Mouse (Mus musculus): Measurements from ENCODE around the gene Ttyh1. TPM values are rescaled to one million over a fixed set of nuclear protein-coding genes. Genes with fewer than 3 reads are reported as not detected.

The Ttyh1 gene
- total RNA-seq, 1 experiment: 11.9 TPM

GRCm38 (mm10) chr7:4165286-4165685 is 46.1 kb downstream of the Ttyh1 start:
- no peak overlapping the region for H3K9ac ChIP-seq (ENCODE audit: insufficient read depth, low read depth, low read length, poor library complexity, severe bottlenecking)
- H3K4me3 ChIP-seq (ENCODE audit: insufficient read depth in 1 of 2, low read depth in 1 of 2, low read length in 2 of 2, poor library complexity in 1 of 2, severe bottlenecking in 1 of 2): 0 out of 4 replicates have a peak overlapping the region, but pooled peaks of 1 of the 2 experiments have one; percentile 29

DNA sequence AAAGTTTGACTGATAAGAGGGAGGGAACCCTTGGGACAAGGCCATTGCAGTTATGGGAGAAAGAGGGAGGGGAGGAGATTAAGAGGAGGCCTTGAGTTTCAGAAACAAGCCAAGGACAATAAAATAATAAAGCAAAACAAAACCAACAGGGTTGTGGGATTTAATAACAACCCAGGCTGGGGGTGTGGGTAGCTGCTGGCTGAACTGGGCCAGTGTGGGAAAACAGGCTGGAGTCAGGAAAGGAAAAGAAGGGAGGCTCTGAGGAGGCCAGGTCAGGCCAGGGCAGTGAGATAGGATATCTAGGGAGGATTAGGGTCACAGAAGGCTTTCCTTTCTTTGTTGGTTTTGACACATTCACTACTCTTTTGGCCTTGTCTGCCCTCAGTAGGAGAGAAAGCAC is 47.9 kb downstream of the Ttyh1 start:
- TF ChIP-seq ZC3H11A (IDR thresholded peaks at IDR 0.05; ENCODE audit: borderline replicate concordance, low read depth, low read length): no peak
- TF ChIP-seq CHD2 (IDR thresholded peaks at IDR 0.05; ENCODE audit: low read depth, low read length): no peak
- no peak for TF ChIP-seq MAFK (IDR thresholded peaks at IDR 0.05; ENCODE audit: insufficient read depth, low read depth, low read length)
- no peak for TF ChIP-seq HCFC1 (IDR thresholded peaks at IDR 0.05; ENCODE audit: borderline replicate concordance, insufficient read depth, low read length)
- no peak for TF ChIP-seq ZNF384 (IDR thresholded peaks at IDR 0.05; ENCODE audit: low read depth, low read length)
- Histone ChIP-seq H3K9me3 (ENCODE audit: control insufficient read depth, insufficient read depth, low read depth, low read length) (no peaks in the 10 kb centered on the region), H3K9ac (ENCODE audit: insufficient read depth, low read depth, low read length, poor library complexity, severe bottlenecking) (no peak overlapping the region), H3K4me3 (ENCODE audit: insufficient read depth in 1 of 2, low read depth in 1 of 2, low read length in 2 of 2, poor library complexity in 1 of 2, severe bottlenecking in 1 of 2) (no peak overlapping the region), H3K36me3 (ENCODE audit: control insufficient read depth, insufficient read depth, low read length, poor library complexity, severe bottlenecking) (no peaks in the 10 kb centered on the region), H3K4me1 (ENCODE audit: control insufficient read depth in 2 of 2, insufficient read depth in 2 of 2, low read length in 2 of 2, poor library complexity in 1 of 2) (peaks cover 4 to 11% of the 10 kb centered on the region in 2 experiments; a peak in 1 of 4 replicates), H3K27ac (ENCODE audit: insufficient read depth, low read depth, low read length, poor library complexity, severe bottlenecking) (no peak overlapping the region)
- DNase-seq (ENCODE audit: low read depth, low spot score): no peak
- in situ Hi-C loops (cut with MboI; ENCODE audit: low sequenced_read_pairs in 2 of 2, unreplicated experiment in 2 of 2): no loop called here

More at GRCm38 (mm10) chr7:4165286-4165685, 46.1 kb downstream of the Ttyh1 start:
- H3K27ac ChIP-seq (ENCODE audit: insufficient read depth, low read depth, low read length, poor library complexity, severe bottlenecking): no peak overlapping the region
- no peaks in the 10 kb centered on the region; the same call in 1 of the 2 replicates for H3K36me3 ChIP-seq (ENCODE audit: control insufficient read depth, insufficient read depth, low read length, poor library complexity, severe bottlenecking)
- DNase-seq (ENCODE audit: low read depth, low spot score): no peak
- in situ Hi-C loops (cut with MboI; ENCODE audit: low sequenced_read_pairs in 2 of 2, unreplicated experiment in 2 of 2): no loop called here
- peaks cover 4 to 11% of the 10 kb centered on the region in 2 experiments; a peak in 1 of 4 replicates for H3K4me1 ChIP-seq (ENCODE audit: control insufficient read depth in 2 of 2, insufficient read depth in 2 of 2, low read length in 2 of 2, poor library complexity in 1 of 2)
- no peak for TF ChIP-seq ZNF384 (IDR thresholded peaks at IDR 0.05; ENCODE audit: low read depth, low read length)
- TF ChIP-seq CHD2 (IDR thresholded peaks at IDR 0.05; ENCODE audit: low read depth, low read length): no peak
- no peak for TF ChIP-seq MAFK (IDR thresholded peaks at IDR 0.05; ENCODE audit: insufficient read depth, low read depth, low read length)
- no peak for TF ChIP-seq HCFC1 (IDR thresholded peaks at IDR 0.05; ENCODE audit: borderline replicate concordance, insufficient read depth, low read length)
- no peak for TF ChIP-seq ZC3H11A (IDR thresholded peaks at IDR 0.05; ENCODE audit: borderline replicate concordance, low read depth, low read length)
- no peaks in the 10 kb centered on the region for H3K9me3 ChIP-seq (ENCODE audit: control insufficient read depth, insufficient read depth, low read depth, low read length)

DNA sequence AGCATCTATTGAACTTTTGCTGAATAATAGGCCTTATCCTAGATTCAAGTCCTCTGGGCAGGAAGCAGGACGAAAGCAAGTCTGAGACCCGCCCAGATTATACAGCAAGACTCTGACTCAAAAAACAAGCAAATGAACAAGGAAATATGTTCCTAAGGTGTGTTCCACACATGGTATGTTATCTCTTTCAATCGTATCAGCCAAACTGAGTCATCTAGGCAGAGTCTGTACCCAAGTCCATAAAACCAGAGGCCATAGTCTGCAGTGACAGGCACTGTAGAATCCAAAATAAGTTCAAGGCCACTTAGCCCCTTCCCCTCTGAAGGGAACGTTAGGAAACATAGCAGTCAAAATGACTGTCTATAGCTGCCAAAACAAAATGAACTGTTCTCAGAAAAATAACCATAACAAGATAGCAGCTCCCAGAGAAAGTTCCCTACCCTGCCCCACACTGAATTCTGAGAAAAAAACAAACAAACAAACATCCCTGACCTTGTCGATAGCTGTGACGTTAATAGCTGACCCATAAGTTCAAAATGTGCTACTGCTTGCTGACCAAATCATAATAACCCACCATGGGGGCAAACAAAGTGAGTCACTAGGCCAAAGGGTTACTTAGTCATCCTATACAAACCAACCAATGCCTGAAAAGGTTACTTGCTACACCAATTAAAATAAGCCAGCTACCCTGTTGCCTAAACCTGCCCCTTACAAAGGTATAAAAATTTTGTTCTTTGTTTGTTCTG is 51.2 kb downstream of the Ttyh1 start:
- H3K4me3 ChIP-seq (ENCODE audit: insufficient read depth in 1 of 2, low read depth in 1 of 2, low read length in 2 of 2, poor library complexity in 1 of 2, severe bottlenecking in 1 of 2): no peak overlapping the region
- DNase-seq (ENCODE audit: low read depth, low spot score): no peak
- H3K9ac ChIP-seq (ENCODE audit: insufficient read depth, low read depth, low read length, poor library complexity, severe bottlenecking): no peak overlapping the region
- in situ Hi-C loops (cut with MboI; ENCODE audit: low sequenced_read_pairs in 2 of 2, unreplicated experiment in 2 of 2): no loop called here
- peaks cover 0 to 6% of the 10 kb centered on the region in 2 experiments; a peak in 1 of 4 replicates for H3K4me1 ChIP-seq (ENCODE audit: control insufficient read depth in 2 of 2, insufficient read depth in 2 of 2, low read length in 2 of 2, poor library complexity in 1 of 2)
- H3K9me3 ChIP-seq (ENCODE audit: control insufficient read depth, insufficient read depth, low read depth, low read length): no peaks in the 10 kb centered on the region
- H3K36me3 ChIP-seq (ENCODE audit: control insufficient read depth, insufficient read depth, low read length, poor library complexity, severe bottlenecking): no peaks in the 10 kb centered on the region
- H3K27ac ChIP-seq (ENCODE audit: insufficient read depth, low read depth, low read length, poor library complexity, severe bottlenecking): no peak overlapping the region
- TF ChIP-seq ZC3H11A (IDR thresholded peaks at IDR 0.05; ENCODE audit: borderline replicate concordance, low read depth, low read length) (no peak), CHD2 (IDR thresholded peaks at IDR 0.05; ENCODE audit: low read depth, low read length) (no peak), HCFC1 (IDR thresholded peaks at IDR 0.05; ENCODE audit: borderline replicate concordance, insufficient read depth, low read length) (no peak), ZNF384 (IDR thresholded peaks at IDR 0.05; ENCODE audit: low read depth, low read length) (no peak), MAFK (IDR thresholded peaks at IDR 0.05; ENCODE audit: insufficient read depth, low read depth, low read length) (no peak)

GRCm38 (mm10) chr7:4178438-4178837 is 59.2 kb downstream of the Ttyh1 start:
- no peak overlapping the region for H3K4me3 ChIP-seq (ENCODE audit: insufficient read depth in 1 of 2, low read depth in 1 of 2, low read length in 2 of 2, poor library complexity in 1 of 2, severe bottlenecking in 1 of 2)
- H3K36me3 ChIP-seq (ENCODE audit: control insufficient read depth, insufficient read depth, low read length, poor library complexity, severe bottlenecking): no peaks in the 10 kb centered on the region
- no peaks in the 10 kb centered on the region for H3K9me3 ChIP-seq (ENCODE audit: control insufficient read depth, insufficient read depth, low read depth, low read length)
- H3K9ac ChIP-seq (ENCODE audit: insufficient read depth, low read depth, low read length, poor library complexity, severe bottlenecking): no peak overlapping the region
- TF ChIP-seq ZNF384 (IDR thresholded peaks at IDR 0.05; ENCODE audit: low read depth, low read length) (no peak), MAFK (IDR thresholded peaks at IDR 0.05; ENCODE audit: insufficient read depth, low read depth, low read length) (peak; percentile 56; the same call in 1 of the 2 replicates)
- H3K27ac ChIP-seq (ENCODE audit: insufficient read depth, low read depth, low read length, poor library complexity, severe bottlenecking): no peak overlapping the region
- H3K4me1 ChIP-seq (ENCODE audit: control insufficient read depth in 2 of 2, insufficient read depth in 2 of 2, low read length in 2 of 2, poor library complexity in 1 of 2): no peaks in the 10 kb centered on the region
- DNase-seq (ENCODE audit: low read depth, low spot score): no peak
- in situ Hi-C loops (cut with MboI; ENCODE audit: low sequenced_read_pairs in 2 of 2, unreplicated experiment in 2 of 2): no loop called here

Other genes with a start within 250 kb of the Ttyh1 start
- not detected in 2 replicates for gene Gm14548, start 221.3 kb upstream of the Ttyh1 start, total RNA-seq (2012; rRNA removed)
- gene Lilra6, start 203.9 kb upstream of the Ttyh1 start, total RNA-seq (2012; rRNA removed): not detected in 2 replicates
- 0.18 and 0.26 TPM in 2 replicates for gene Lair1, start 56.2 kb upstream of the Ttyh1 start, total RNA-seq (2012; rRNA removed)
- gene Leng8, start 17.6 kb downstream of the Ttyh1 start, total RNA-seq (2012; rRNA removed): 77.2 and 115 TPM in 2 replicates
- 0.79 and 1.0 TPM in 2 replicates for gene Leng9, start 31.0 kb downstream of the Ttyh1 start, total RNA-seq (2012; rRNA removed)
- gene Cdc42ep5, start 45.5 kb downstream of the Ttyh1 start, total RNA-seq (2012; rRNA removed): 13.3 and 17.2 TPM in 2 replicates
- gene Lilra5, start 118.3 kb downstream of the Ttyh1 start, total RNA-seq (2012; rRNA removed): not detected in 2 replicates
- not detected in 2 replicates for gene Ncr1, start 218.3 kb downstream of the Ttyh1 start, total RNA-seq (2012; rRNA removed)

All from ES-E14 (cell line).